Mouse (Mus musculus) G1E (cell line): ENCODE data around the gene Rplp1. TPM values are rescaled to one million over a fixed set of nuclear protein-coding genes. Genes with fewer than 3 reads are reported as not detected.

Experiments used
- ATAC-seq: 2 replicates; pipeline ENCODE4 v1.8.0; 2016; ENCODE audit warnings: mild to moderate bottlenecking; ENCODE audit not compliant: insufficient number of reproducible peaks, poor library complexity, low FRiP score, severe bottlenecking; ENCODE audit errors: extremely low read depth
- DNase-seq: peaks from one replicate; pipeline ENCODE4 v3.0.0; 2012; ENCODE audit warnings: low spot score
- H3K27me3 ChIP-seq: 2 replicates; pipeline ENCODE4 v1.6.1; 2012; ENCODE audit warnings: mild to moderate bottlenecking, low read length, inconsistent platforms; ENCODE audit not compliant: insufficient read depth
- H3K36me3 ChIP-seq: replicated peaks from 2 replicates; pipeline ENCODE3; 2012; ENCODE audit warnings: mild to moderate bottlenecking, inconsistent platforms
- H3K4me1 ChIP-seq: 2 replicates; pipeline ENCODE4 v1.6.1; 2012; ENCODE audit warnings: low read depth, low read length, inconsistent platforms, mixed read lengths; ENCODE audit not compliant: insufficient read depth
- H3K4me3 ChIP-seq: 2 replicates; pipeline ENCODE4 v1.5.1; 2012; ENCODE audit warnings: low read depth, mild to moderate bottlenecking, inconsistent platforms, low read length, moderate library complexity, mixed read lengths
- H3K9me3 ChIP-seq: replicated peaks from 2 replicates; pipeline ENCODE4 v1.6.1; 2012; ENCODE audit warnings: inconsistent platforms
- CTCF ChIP-seq: IDR thresholded peaks from 2 replicates; pipeline ENCODE4 v1.5.1; 2012; ENCODE audit warnings: low read depth, low read length, inconsistent platforms, mixed read lengths
- GATA1 ChIP-seq: IDR thresholded peaks from 2 replicates; pipeline ENCODE4 v1.6.1; 2012; ENCODE audit warnings: borderline replicate concordance, low read length, inconsistent platforms, mixed read lengths
- GATA2 ChIP-seq: IDR thresholded peaks from 2 replicates; pipeline ENCODE4 v1.6.1; 2012; ENCODE audit warnings: low read depth, low read length, inconsistent platforms, borderline replicate concordance
- POLR2AphosphoS5 ChIP-seq: IDR thresholded peaks from 2 replicates; pipeline ENCODE4 v1.6.1; 2012; ENCODE audit warnings: low read depth, low read length, inconsistent platforms; ENCODE audit not compliant: insufficient replicate concordance
- TAL1 ChIP-seq: conservative IDR thresholded peaks from 2 replicates; pipeline ENCODE4 v1.6.1; 2012; ENCODE audit warnings: low read depth, low read length, inconsistent platforms, mixed read lengths
- polyA plus RNA-seq: library from polyadenylated mRNA; stranded (reverse); fragments of >175 nt; gene quantifications from 2 replicates; pipeline ENCODE4 v1.2.3, GENCODE M21; 2012
- total RNA-seq, 2 experiments: library from RNA; stranded (forward) in 1 of 2; stranded (reverse) in 1 of 2; fragments of 200-1000 nt in 1 of 2; fragments of >200 nt in 1 of 2; fragmentation: Nextera tagmentation in 1 of 2; gene quantifications; 2 replicates each; pipeline ENCODE4 v1.2.3; 2014 to 2017

Gene Rplp1
- total and polyA plus RNA-seq, 3 experiments = 2,957 to 43,340 (median 4,483) TPM

GRCm38 (mm10) chr9:61871839-61872238 lies 42.5 kb downstream of the Rplp1 start:
- Histone ChIP-seq H3K4me1 (no peaks in the 10 kb centered on the region), H3K36me3 (no peaks in the 10 kb centered on the region), H3K9me3 (no peaks in the 10 kb centered on the region), H3K4me3 (no peak overlapping the region), H3K27me3 (peaks cover 5% of the 10 kb centered on the region)
- ATAC-seq (no peak), DNase-seq (no peak)
- TF ChIP-seq TAL1 (no peak), GATA2 (no peak), POLR2AphosphoS5 (no peak), GATA1 (no peak), CTCF (no peak)

DNA sequence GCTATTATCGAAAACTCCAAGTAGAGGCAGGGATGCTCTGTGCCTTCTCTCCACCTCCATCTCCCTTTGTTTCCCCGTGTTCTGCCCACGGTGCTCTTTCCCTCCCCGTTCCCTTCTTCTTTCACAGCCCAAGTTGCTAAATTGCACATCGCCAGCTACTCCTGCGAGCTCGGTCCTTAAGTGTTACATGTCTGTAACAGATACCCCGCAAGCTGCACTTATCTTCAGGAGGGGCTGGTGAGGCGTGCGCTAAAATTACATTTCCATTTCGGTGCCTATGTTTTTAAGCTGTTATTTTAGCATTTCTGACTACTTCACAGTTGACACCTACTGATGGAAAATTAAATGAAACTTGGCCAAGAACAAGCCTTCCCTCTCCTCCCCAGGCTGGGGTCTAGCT lies 46.7 kb downstream of the Rplp1 start:
- H3K27me3 ChIP-seq = peaks cover 3% of the 10 kb centered on the region; the same call in 1 of the 2 replicates
- ATAC-seq (no peak), DNase-seq (no peak)
- H3K9me3 ChIP-seq = no peaks in the 10 kb centered on the region
- H3K36me3 ChIP-seq = no peaks in the 10 kb centered on the region
- TF ChIP-seq GATA1 (no peak), GATA2 (no peak), TAL1 (no peak), POLR2AphosphoS5 (no peak), CTCF (no peak)
- no peak overlapping the region for H3K4me3 ChIP-seq
- H3K4me1 ChIP-seq = no peaks in the 10 kb centered on the region

Other genes starting within 250 kb of the Rplp1 start
- 280 and 288 TPM in 2 replicates for gene Kif23, start 32.2 kb upstream of the Rplp1 start, total RNA-seq (2014; fragmentation: Nextera tagmentation)
- 188 and 271 TPM in 2 replicates for gene Kif23, start 32.2 kb upstream of the Rplp1 start, total RNA-seq (2017)
- gene Kif23, start 32.2 kb upstream of the Rplp1 start, polyA plus RNA-seq = 36.0 and 48.7 TPM in 2 replicates
- gene Paqr5, start 112.3 kb upstream of the Rplp1 start, total RNA-seq (2014; fragmentation: Nextera tagmentation) = not detected in 2 replicates
- gene Paqr5, start 112.3 kb upstream of the Rplp1 start, total RNA-seq (2017) = 0.06 and 0.22 TPM in 2 replicates
- gene Paqr5, start 112.3 kb upstream of the Rplp1 start, polyA plus RNA-seq = not detected in 2 replicates
- 20.5 and 22.3 TPM in 2 replicates for gene Glce, start 208.1 kb upstream of the Rplp1 start, total RNA-seq (2014; fragmentation: Nextera tagmentation)
- gene Glce, start 208.1 kb upstream of the Rplp1 start, total RNA-seq (2017) = 16.1 and 18.5 TPM in 2 replicates
- 2.9 and 6.9 TPM in 2 replicates for gene Glce, start 208.1 kb upstream of the Rplp1 start, polyA plus RNA-seq